Mouse (Mus musculus): ENCODE results near the gene Sulf2.

- TF ChIP-seq TBP (conservative IDR thresholded peaks at IDR 0.05; ENCODE audit: low read depth, low read length) (no peak), MAX (IDR thresholded peaks at IDR 0.05; ENCODE audit: low read length) (no peak), JUN (IDR thresholded peaks at IDR 0.05; ENCODE audit: insufficient read depth, low read depth, low read length) (no peak), CTCF (conservative IDR thresholded peaks at IDR 0.05 in 1 of 2, IDR thresholded peaks at IDR 0.05 in 1 of 2; ENCODE audit: low read depth in 2 of 2, low read length in 2 of 2) (no peak), EP300 (IDR thresholded peaks at IDR 0.05; ENCODE audit: low read length) (no peak), POLR2A (IDR thresholded peaks at IDR 0.05; ENCODE audit: low read depth, low read length) (no peak), UBTF (IDR thresholded peaks at IDR 0.05; ENCODE audit: low read depth, low read length) (no peak), USF1 (IDR thresholded peaks at IDR 0.05; ENCODE audit: low read depth, low read length) (no peak), NRF1 (IDR thresholded peaks at IDR 0.05; ENCODE audit: low read depth, low read length) (no peak), E2F4 (IDR thresholded peaks at IDR 0.05; ENCODE audit: insufficient replicate concordance, low read depth, low read length) (no peak), IRF4 (IDR thresholded peaks at IDR 0.05; ENCODE audit: low read depth, low read length) (no peak), ZMIZ1 (IDR thresholded peaks at IDR 0.05; ENCODE audit: low read depth, low read length) (no peak), MEF2A (IDR thresholded peaks at IDR 0.05; ENCODE audit: borderline replicate concordance, low read depth, low read length) (no peak), ZNF384 (IDR thresholded peaks at IDR 0.05; ENCODE audit: low read depth, low read length) (no peak)
Measured at GRCm38 (mm10) chr2:166071481-166071880, 84.0 kb downstream of the Sulf2 start.
